Mouse (Mus musculus) granulocyte monocyte progenitor cell, adult 5-6 weeks (primary cell): ENCODE data around the gene Avil. TPM values are rescaled to one million over a fixed set of nuclear protein-coding genes. Genes with fewer than 3 reads are reported as not detected.

Experiments used
- ATAC-seq: replicated peaks from 2 replicates; pipeline ENCODE4 v1.8.0; 2016; ENCODE audit warnings: mild to moderate bottlenecking, moderate TSS enrichment, inconsistent platforms; ENCODE audit not compliant: poor library complexity, severe bottlenecking
- total RNA-seq, 2 experiments: library from RNA; stranded (forward) in 1 of 2; stranded (reverse) in 1 of 2; fragments of 200-712, 200-1000 nt in 1 of 2; fragments of >200 nt in 1 of 2; fragmentation: Nextera tagmentation in 1 of 2; gene quantifications; 2 replicates each; pipeline ENCODE4 v1.2.3; 2014 to 2017

Avil gene
- total RNA-seq, 2 experiments from 2014 or later, result not detected

DNA sequence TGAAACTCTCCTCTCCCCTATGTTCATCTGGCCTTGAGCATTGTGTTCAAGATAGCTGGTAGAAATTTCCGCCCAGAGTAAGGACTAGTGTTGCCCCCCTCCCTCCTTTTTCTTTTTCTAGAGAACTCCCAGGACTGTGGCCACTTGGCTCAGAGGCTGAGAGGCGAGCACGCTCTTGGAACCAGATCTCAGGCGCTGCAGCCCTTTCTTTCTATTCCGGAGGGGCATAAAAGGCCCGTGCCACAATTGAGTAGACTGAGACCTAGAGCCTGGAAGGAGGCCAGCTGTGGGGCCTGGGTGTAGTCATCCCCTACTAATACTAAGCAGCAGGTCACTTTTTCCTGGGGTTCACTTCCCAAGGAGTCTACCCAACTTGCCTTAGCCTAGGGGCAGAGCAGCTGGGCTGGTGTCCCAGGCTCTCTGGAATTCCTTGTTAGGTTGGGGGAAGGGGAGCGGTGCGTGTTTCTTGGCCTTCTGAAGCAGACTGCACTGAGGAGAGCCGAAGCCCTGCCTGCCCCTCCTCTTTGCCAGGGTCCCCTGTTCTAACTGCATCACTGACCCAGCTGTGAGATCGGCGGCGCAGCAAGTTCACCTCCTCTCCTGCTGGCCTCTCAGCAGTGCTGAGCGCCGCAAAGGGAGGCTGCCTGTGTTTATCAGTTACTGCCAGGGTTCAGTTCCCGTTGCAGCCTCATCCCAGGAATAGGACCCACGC lies 20.1 kb upstream of the Avil start:
- ATAC-seq, result no peak

DNA sequence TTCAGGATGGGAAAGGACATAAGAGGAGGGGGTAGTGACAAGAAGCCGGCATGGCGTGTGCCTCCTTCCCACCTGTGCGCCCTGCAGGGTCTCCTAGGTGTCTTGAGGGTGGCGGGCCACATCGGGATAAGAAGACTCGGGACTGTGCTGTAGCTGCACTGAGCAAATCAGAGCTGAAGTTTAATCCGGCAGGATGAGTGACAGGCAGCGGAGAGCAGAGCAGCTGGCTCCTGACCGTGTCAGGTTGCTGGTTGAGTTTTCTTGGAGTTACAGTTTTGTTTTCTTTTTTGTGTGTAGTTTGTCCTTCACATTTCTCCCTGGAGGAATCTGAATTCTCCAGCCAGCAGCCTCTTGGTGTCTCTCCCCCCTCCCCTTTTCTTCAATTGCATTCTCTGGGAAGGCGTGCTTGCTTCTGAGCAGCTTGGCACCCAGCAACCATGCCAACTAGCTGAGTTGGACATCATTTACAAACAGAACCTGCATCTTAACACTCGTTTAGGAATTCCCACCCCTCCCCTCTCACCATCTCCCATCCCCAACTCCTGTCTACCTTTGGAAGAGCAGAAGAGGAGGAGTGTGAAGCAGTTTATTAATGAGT lies 19.5 kb upstream of the Avil start:
- no peak for ATAC-seq

DNA sequence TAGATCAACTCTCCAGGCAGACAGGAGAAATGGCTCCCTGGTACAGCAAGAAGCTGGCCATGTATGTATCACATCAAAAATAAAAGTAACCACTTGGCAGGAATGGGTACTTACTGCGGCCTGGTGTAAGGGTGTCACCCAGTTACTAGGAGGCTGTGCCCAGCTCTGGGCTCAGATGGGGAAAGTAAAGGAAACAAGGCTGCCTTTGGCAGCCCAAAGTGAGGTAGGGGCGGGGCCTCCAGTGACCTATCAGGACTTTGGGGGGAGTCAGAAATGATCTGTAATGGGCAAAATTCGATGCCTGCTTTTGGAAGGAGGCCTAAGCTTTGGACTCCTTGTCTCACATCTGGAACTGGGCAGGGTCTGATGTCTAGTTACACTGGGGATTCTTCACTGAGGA lies 18.8 kb upstream of the Avil start:
- ATAC-seq, result no peak

DNA sequence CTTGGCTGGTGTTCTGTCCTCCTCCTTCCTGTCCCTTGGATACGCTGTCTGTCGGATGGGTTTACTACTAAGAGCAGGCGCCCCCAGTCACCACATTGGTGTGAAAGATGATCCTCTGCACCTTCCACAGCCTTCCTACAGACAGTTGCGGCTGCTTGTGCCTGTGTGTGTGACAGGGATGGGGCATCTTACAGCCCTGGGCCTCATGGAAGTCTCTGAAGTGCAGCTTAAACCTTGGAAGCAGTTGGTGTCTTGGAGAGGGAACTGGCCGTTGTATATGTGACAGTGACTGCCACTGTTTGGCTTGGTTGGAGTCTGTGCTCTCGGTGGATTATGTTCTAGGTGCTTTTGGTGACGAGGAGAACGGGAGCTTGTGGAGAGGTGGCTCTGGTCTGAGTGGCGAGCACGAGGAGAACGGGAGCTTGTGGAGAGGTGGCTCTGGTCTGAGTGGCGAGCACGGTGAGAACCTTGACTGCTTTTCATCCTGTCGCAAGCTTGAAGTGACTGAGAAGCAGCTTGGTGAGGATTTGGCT lies 17.2 kb upstream of the Avil start:
- ATAC-seq, result no peak

GRCm38 (mm10) chr10:126984189-126985004 lies 16.1 kb upstream of the Avil start:
- no peak for ATAC-seq

DNA sequence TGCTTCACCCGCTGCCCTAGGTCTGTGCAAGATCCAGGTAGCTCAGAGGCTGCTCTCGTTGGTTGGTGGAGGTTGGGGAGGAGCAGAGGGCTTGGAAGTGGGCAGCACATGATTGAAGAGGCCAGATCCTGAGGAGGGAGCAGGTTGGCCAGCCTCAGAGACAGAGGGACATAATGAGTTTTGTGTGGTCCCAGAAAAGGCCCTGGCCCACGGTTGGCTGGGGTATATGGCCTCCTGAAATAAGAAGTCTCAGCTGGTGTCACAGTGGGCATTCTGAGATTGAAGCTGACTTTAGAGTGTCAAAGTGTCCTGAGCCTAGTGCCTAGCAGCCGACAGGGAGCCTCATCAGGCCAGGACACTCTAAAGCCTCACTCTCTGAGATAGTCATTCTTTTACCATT lies 15.4 kb upstream of the Avil start:
- no peak for ATAC-seq

GRCm38 (mm10) chr10:126985579-126985978 lies 14.9 kb upstream of the Avil start:
- ATAC-seq, result no peak

DNA sequence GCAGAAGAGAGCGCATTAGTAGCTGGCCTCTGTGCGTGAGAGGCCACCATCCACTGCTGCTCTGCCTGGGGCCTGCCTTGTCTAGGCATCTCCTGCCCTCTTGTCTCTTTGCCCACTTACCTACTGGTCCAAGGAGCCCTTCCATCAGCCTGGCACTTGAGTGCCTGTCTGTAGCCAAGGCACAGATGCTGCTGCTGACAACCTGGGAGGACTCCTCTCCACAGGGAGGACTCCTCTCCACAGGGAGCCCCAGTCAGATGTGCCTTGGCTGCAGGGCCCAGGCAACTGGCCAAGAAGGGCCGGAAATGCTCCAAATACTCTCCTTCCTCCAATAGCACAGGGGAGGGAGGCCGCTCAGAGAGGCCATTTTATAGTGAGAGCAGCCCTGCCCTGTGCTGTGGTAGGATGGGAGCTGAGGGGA lies 14.0 kb upstream of the Avil start:
- ATAC-seq, result peak; percentile 28

DNA sequence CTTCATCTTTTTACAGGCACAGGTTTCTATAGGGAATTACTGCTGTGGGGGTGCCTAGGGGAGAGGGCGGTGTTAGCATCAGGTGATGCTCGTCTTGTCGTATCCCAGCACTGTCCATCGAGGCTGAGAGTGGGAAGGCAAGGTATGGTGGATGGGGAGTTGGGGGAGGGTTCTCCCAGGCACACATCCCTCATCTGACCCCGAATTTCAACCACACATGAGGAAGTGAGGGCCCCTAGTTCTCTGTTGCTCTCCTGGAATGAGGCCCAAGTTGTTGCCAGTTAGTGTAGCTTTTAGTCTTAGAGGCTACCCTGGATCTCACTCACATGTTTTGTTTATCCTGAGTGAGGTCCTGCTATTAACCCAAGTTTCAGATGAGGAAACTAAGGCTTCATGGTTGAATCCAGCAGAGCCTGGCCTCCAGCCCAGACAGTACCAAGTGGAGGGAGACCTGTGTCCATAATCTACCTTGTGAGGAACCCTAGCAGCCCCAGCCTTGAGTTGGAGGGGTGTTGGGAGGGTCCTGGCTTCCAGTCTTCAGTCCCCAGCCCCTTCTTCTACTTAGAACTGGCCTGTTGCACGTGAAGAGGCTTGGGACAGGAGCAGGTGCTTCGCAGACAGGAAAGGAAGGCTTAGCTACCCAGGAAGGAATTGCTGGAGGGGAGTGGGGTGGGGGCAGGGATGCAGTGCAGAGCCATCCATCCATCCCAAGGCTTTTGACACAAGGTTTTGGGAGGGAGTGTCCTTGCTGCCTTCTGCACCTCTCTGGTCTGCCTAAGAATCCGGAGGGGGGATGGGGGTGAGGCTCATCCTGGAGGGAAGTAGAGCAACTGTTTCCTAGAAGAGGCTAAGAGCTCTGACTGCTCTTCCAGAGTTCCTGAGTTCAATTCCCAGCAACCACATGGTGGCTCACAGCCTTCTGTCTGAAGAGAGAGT lies 13.1 kb upstream of the Avil start:
- peak; percentile 37 for ATAC-seq

DNA sequence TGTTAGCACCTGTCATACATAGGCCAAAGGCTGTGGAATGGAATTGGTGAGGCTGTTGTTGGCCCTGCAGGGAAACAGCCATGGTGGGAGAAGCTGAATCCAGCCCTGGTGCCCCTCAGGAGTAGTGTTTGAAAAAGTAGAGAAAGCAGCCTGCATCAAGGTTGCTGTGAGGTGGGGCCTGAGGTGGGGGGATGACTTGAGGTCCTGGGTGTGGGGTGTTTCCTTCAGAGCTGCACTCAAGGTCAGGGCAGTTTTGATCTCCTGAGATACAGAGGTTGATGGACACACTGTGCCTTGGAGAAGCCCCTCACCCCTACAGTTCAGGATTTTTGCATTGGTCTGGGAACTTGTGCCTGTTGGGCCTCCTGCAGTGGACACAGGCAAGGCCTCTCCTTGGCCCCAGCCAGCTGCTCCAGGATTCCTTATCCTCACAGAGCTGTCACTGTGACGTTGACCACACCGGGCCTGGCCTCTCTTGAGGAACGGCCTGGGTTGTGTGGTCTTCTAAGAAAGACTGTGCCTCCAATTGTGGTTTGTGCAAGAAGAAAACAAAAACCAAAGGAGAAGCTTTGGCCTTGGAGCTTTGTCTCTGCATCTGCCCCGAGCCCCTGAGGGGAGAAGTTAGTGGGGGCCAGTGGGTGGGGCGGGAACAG lies 11.9 kb upstream of the Avil start:
- ATAC-seq, result peak; percentile 23

- peak; percentile 74 for ATAC-seq
Measured at GRCm38 (mm10) chr10:126990313-126991056, 10.0 kb upstream of the Avil start.

GRCm38 (mm10) chr10:126991676-126992075 lies 8.8 kb upstream of the Avil start:
- no peak for ATAC-seq

DNA sequence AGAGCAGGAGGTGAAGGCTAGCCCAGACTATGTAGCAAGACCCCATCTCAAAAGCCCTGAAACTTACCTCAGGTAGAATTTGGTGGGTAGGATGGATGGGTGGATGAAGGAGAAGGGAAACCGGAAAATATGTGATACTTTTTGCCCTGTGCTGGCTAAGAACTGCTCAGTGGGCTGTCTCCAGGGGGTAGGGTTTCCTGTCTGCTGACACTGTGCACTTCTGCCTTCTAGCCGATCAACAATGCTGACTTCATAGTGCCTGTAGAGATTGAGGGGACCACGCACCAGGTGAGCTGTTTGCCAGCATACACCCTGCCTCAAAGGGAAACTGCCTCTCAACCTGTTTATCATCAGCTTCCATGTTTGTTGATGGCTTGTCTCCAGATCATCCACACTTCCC lies 6.9 kb upstream of the Avil start:
- ATAC-seq, result no peak

- no peak for ATAC-seq
Measured at GRCm38 (mm10) chr10:126997340-126998113, 3.0 kb upstream of the Avil start.

- no peak for ATAC-seq
Measured at GRCm38 (mm10) chr10:127001297-127001696, 788 bp downstream of the Avil start.

DNA sequence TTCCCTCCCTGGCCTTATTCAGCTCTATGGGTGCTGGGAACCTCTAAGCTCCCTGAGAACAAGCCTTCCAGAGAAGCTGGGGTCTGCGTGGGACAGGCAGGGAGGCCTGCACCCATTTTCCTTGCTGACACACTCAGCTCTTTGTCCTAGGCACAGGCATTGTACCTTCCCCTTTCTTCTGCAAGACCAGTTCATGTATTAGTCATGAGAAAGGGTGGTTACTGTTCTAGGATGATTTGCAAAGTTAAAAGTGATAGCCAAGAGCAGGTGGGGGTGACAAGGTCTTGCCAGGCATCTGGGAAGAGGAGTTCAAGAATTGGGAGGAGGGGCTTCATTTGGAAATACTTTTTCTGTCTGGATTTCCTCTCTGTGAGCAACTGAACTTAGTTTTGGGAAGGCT lies 1.5 kb downstream of the Avil start:
- peak; percentile 23; the same call in 1 of the 2 replicates for ATAC-seq

- ATAC-seq, result peak; percentile 30
Measured at GRCm38 (mm10) chr10:127002765-127003164, 2.3 kb downstream of the Avil start.

- ATAC-seq, result no peak
Measured at GRCm38 (mm10) chr10:127003334-127003733, 2.8 kb downstream of the Avil start.
